Mouse (Mus musculus): Measurements from ENCODE around the gene Tmem209.

DNA sequence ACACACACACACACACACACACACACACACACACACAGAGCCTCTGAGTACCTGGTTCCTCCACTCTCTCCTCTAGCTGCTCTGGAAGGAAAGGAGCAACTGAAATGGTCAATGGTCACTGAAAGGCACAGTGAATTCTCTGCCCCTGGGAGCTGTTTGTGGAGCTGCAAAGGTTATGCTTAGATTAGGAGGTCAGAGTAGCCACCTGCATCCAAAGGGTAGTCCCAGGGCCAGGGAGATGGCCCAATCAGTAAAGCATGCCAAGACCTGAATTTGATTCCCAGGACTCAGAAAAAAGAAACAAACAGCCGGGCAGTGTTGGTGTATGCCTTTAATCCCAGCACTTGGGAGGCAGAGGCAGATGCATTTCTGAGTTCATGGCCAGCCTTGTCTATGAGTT, 41.5 kb downstream of the Tmem209 start:
- TF ChIP-seq TBP (IDR thresholded peaks at IDR 0.05; ENCODE audit: low read depth, low read length), result no peak
- TF ChIP-seq POLR2AphosphoS2 (IDR thresholded peaks at IDR 0.05; ENCODE audit: low read length), result no peak
- TF ChIP-seq POLR2A (IDR thresholded peaks at IDR 0.05; ENCODE audit: control insufficient read depth in 1 of 2, insufficient read depth in 1 of 2, low read depth in 1 of 2, low read length in 2 of 2, poor library complexity in 1 of 2), result no peak
- no peak for TF ChIP-seq MAFK (IDR thresholded peaks at IDR 0.05; ENCODE audit: borderline replicate concordance, low read depth, low read length)
- TF ChIP-seq USF2 (IDR thresholded peaks at IDR 0.05; ENCODE audit: borderline replicate concordance in 1 of 2, insufficient read depth in 1 of 2, low read depth in 1 of 2, low read length in 2 of 2), result no peak
- no peak for TF ChIP-seq CTCF (IDR thresholded peaks at IDR 0.05 in 2 of 3, conservative IDR thresholded peaks at IDR 0.05 in 1 of 3; ENCODE audit: control insufficient read depth in 1 of 3, insufficient read depth in 1 of 3, low read depth in 2 of 3, low read length in 3 of 3, poor library complexity in 1 of 3, severe bottlenecking in 1 of 3)
- no peak for TF ChIP-seq GATA1 (IDR thresholded peaks at IDR 0.05; ENCODE audit: low read depth, low read length)
- no peak for TF ChIP-seq ZMIZ1 (IDR thresholded peaks at IDR 0.05; ENCODE audit: low read depth, low read length)
- TF ChIP-seq ELF1 (IDR thresholded peaks at IDR 0.05; ENCODE audit: low read depth, low read length), result no peak
- TF ChIP-seq RAD21 (IDR thresholded peaks at IDR 0.05; ENCODE audit: low read depth, low read length), result no peak
